Mouse (Mus musculus): Measurements from ENCODE around the gene Gtsf1. TPM values are rescaled to one million over a fixed set of nuclear protein-coding genes. Genes with fewer than 3 reads are reported as not detected.

Gtsf1 gene
- not detected in 2 replicates for polyA plus RNA-seq (2015; fragmentation: Nextera tagmentation; extraction: Ambion mirVana)

- H3K36me3 ChIP-seq (ENCODE audit: control insufficient read depth, insufficient read depth, low read length), result no peaks in the 10 kb centered on the region
- WGBS, result 94% methylated on average over 16 of the region's 16 CpGs
- no peak within 1 kb of the TSS for H3K9ac ChIP-seq (ENCODE audit: low read depth, low read length)
- no peaks in the 10 kb centered on the region for H3K4me1 ChIP-seq (ENCODE audit: control insufficient read depth, insufficient read depth, low read length)
- no peaks in the 10 kb centered on the region for H3K9me3 ChIP-seq (ENCODE audit: control insufficient read depth, low read length)
- no peak within 1 kb of the TSS for H3K27ac ChIP-seq (ENCODE audit: low read length)
- no peak within 1 kb of the TSS for H3K4me2 ChIP-seq (ENCODE audit: low read depth, low read length)
- no peaks in the 10 kb centered on the region for H3K27me3 ChIP-seq (replicated peaks; ENCODE audit: control insufficient read depth, insufficient read depth, low read length)
- H3K4me3 ChIP-seq (ENCODE audit: low read length), result no peak within 1 kb of the TSS
- ATAC-seq, result no peak
Measured at GRCm38 (mm10) chr15:103430241-103430640, at the start of gene Gtsf1. Gene Gtsf1, minus strand, starts transcription at chr15:103430470.

- ATAC-seq, result peak; percentile 93
Measured at GRCm38 (mm10) chr15:103479080-103479606, 48.9 kb upstream of the Gtsf1 start.

GRCm38 (mm10) chr15:103473769-103474168 lies 43.5 kb upstream of the Gtsf1 start:
- Histone ChIP-seq H3K27me3 (replicated peaks; ENCODE audit: control insufficient read depth, insufficient read depth, low read length) (no peaks in the 10 kb centered on the region), H3K36me3 (ENCODE audit: control insufficient read depth, insufficient read depth, low read length) (no peaks in the 10 kb centered on the region), H3K4me3 (ENCODE audit: low read length) (no peak overlapping the region), H3K9ac (ENCODE audit: low read depth, low read length) (no peak overlapping the region), H3K9me3 (ENCODE audit: control insufficient read depth, low read length) (no peaks in the 10 kb centered on the region), H3K4me2 (ENCODE audit: low read depth, low read length) (no peak overlapping the region), H3K4me1 (ENCODE audit: control insufficient read depth, insufficient read depth, low read length) (no peaks in the 10 kb centered on the region), H3K27ac (ENCODE audit: low read length) (no peak overlapping the region)
- ATAC-seq, result no peak
- WGBS, result 87% methylated on average over 5 of the region's 5 CpGs

More at GRCm38 (mm10) chr15:103479080-103479606, 48.9 kb upstream of the Gtsf1 start:
- no peak overlapping the region for H3K4me2 ChIP-seq (ENCODE audit: low read depth, low read length)
- no peak overlapping the region for H3K4me3 ChIP-seq (ENCODE audit: low read length)
- no peaks in the 10 kb centered on the region for H3K36me3 ChIP-seq (ENCODE audit: control insufficient read depth, insufficient read depth, low read length)
- no peaks in the 10 kb centered on the region for H3K9me3 ChIP-seq (ENCODE audit: control insufficient read depth, low read length)
- no peak overlapping the region; the same call in 1 of the 2 replicates for H3K27ac ChIP-seq (ENCODE audit: low read length)
- no peaks in the 10 kb centered on the region for H3K4me1 ChIP-seq (ENCODE audit: control insufficient read depth, insufficient read depth, low read length)
- no peaks in the 10 kb centered on the region for H3K27me3 ChIP-seq (replicated peaks; ENCODE audit: control insufficient read depth, insufficient read depth, low read length)
- no peak overlapping the region for H3K9ac ChIP-seq (ENCODE audit: low read depth, low read length)
- WGBS, result 48% methylated on average over 1 of the region's 1 CpGs

GRCm38 (mm10) chr15:103473182-103473581 lies 42.9 kb upstream of the Gtsf1 start:
- WGBS, result 89% methylated on average over 7 of the region's 7 CpGs
- H3K27me3 ChIP-seq (replicated peaks; ENCODE audit: control insufficient read depth, insufficient read depth, low read length), result no peaks in the 10 kb centered on the region
- H3K36me3 ChIP-seq (ENCODE audit: control insufficient read depth, insufficient read depth, low read length), result no peaks in the 10 kb centered on the region
- H3K27ac ChIP-seq (ENCODE audit: low read length), result no peak overlapping the region
- no peak overlapping the region for H3K4me3 ChIP-seq (ENCODE audit: low read length)
- no peaks in the 10 kb centered on the region for H3K4me1 ChIP-seq (ENCODE audit: control insufficient read depth, insufficient read depth, low read length)
- H3K9ac ChIP-seq (ENCODE audit: low read depth, low read length), result no peak overlapping the region
- no peak for ATAC-seq
- H3K4me2 ChIP-seq (ENCODE audit: low read depth, low read length), result no peak overlapping the region
- no peaks in the 10 kb centered on the region for H3K9me3 ChIP-seq (ENCODE audit: control insufficient read depth, low read length)

GRCm38 (mm10) chr15:103472265-103472664 lies 42.0 kb upstream of the Gtsf1 start:
- Histone ChIP-seq H3K9me3 (ENCODE audit: control insufficient read depth, low read length) (no peaks in the 10 kb centered on the region), H3K4me2 (ENCODE audit: low read depth, low read length) (no peak overlapping the region), H3K27me3 (replicated peaks; ENCODE audit: control insufficient read depth, insufficient read depth, low read length) (no peaks in the 10 kb centered on the region), H3K36me3 (ENCODE audit: control insufficient read depth, insufficient read depth, low read length) (no peaks in the 10 kb centered on the region), H3K27ac (ENCODE audit: low read length) (no peak overlapping the region), H3K4me1 (ENCODE audit: control insufficient read depth, insufficient read depth, low read length) (no peaks in the 10 kb centered on the region), H3K4me3 (ENCODE audit: low read length) (no peak overlapping the region), H3K9ac (ENCODE audit: low read depth, low read length) (no peak overlapping the region)
- ATAC-seq, result no peak
- 77% methylated on average over 3 of the region's 3 CpGs for WGBS

- Histone ChIP-seq H3K9ac (ENCODE audit: low read depth, low read length) (no peak overlapping the region), H3K27ac (ENCODE audit: low read length) (no peak overlapping the region), H3K4me3 (ENCODE audit: low read length) (no peak overlapping the region), H3K4me1 (ENCODE audit: control insufficient read depth, insufficient read depth, low read length) (no peaks in the 10 kb centered on the region), H3K27me3 (replicated peaks; ENCODE audit: control insufficient read depth, insufficient read depth, low read length) (no peaks in the 10 kb centered on the region), H3K36me3 (ENCODE audit: control insufficient read depth, insufficient read depth, low read length) (no peaks in the 10 kb centered on the region), H3K4me2 (ENCODE audit: low read depth, low read length) (no peak overlapping the region), H3K9me3 (ENCODE audit: control insufficient read depth, low read length) (no peaks in the 10 kb centered on the region)
- 79% methylated on average over 7 of the region's 7 CpGs for WGBS
- no peak for ATAC-seq
Measured at GRCm38 (mm10) chr15:103471488-103472194, 41.4 kb upstream of the Gtsf1 start.

- Histone ChIP-seq H3K4me1 (ENCODE audit: control insufficient read depth, insufficient read depth, low read length) (no peaks in the 10 kb centered on the region), H3K27me3 (replicated peaks; ENCODE audit: control insufficient read depth, insufficient read depth, low read length) (no peaks in the 10 kb centered on the region), H3K4me3 (ENCODE audit: low read length) (no peak overlapping the region), H3K9me3 (ENCODE audit: control insufficient read depth, low read length) (no peaks in the 10 kb centered on the region), H3K27ac (ENCODE audit: low read length) (no peak overlapping the region), H3K9ac (ENCODE audit: low read depth, low read length) (no peak overlapping the region), H3K36me3 (ENCODE audit: control insufficient read depth, insufficient read depth, low read length) (no peaks in the 10 kb centered on the region), H3K4me2 (ENCODE audit: low read depth, low read length) (no peak overlapping the region)
- WGBS, result 53% methylated on average over 7 of the region's 7 CpGs
- ATAC-seq, result no peak
Measured at GRCm38 (mm10) chr15:103462539-103463261, 32.4 kb upstream of the Gtsf1 start.

- no peak overlapping the region for H3K4me2 ChIP-seq (ENCODE audit: low read depth, low read length)
- WGBS, result 78% methylated on average over 6 of the region's 6 CpGs
- no peak overlapping the region for H3K4me3 ChIP-seq (ENCODE audit: low read length)
- H3K9ac ChIP-seq (ENCODE audit: low read depth, low read length), result no peak overlapping the region
- H3K4me1 ChIP-seq (ENCODE audit: control insufficient read depth, insufficient read depth, low read length), result no peaks in the 10 kb centered on the region
- no peaks in the 10 kb centered on the region for H3K27me3 ChIP-seq (replicated peaks; ENCODE audit: control insufficient read depth, insufficient read depth, low read length)
- no peaks in the 10 kb centered on the region for H3K9me3 ChIP-seq (ENCODE audit: control insufficient read depth, low read length)
- no peak for ATAC-seq
- no peaks in the 10 kb centered on the region for H3K36me3 ChIP-seq (ENCODE audit: control insufficient read depth, insufficient read depth, low read length)
- H3K27ac ChIP-seq (ENCODE audit: low read length), result no peak overlapping the region
Measured at GRCm38 (mm10) chr15:103454449-103454848, 24.2 kb upstream of the Gtsf1 start.

GRCm38 (mm10) chr15:103453551-103454218 lies 23.4 kb upstream of the Gtsf1 start, which contains the start of gene Nckap1l:
Gene Nckap1l, plus strand, starts transcription at chr15:103453794.
- Histone ChIP-seq H3K9ac (ENCODE audit: low read depth, low read length) (no peak within 1 kb of the TSS), H3K4me1 (ENCODE audit: control insufficient read depth, insufficient read depth, low read length) (no peaks in the 10 kb centered on the region), H3K4me2 (ENCODE audit: low read depth, low read length) (no peak within 1 kb of the TSS), H3K27ac (ENCODE audit: low read length) (no peak within 1 kb of the TSS), H3K9me3 (ENCODE audit: control insufficient read depth, low read length) (no peaks in the 10 kb centered on the region), H3K4me3 (ENCODE audit: low read length) (no peak within 1 kb of the TSS), H3K27me3 (replicated peaks; ENCODE audit: control insufficient read depth, insufficient read depth, low read length) (no peaks in the 10 kb centered on the region), H3K36me3 (ENCODE audit: control insufficient read depth, insufficient read depth, low read length) (no peaks in the 10 kb centered on the region)
- 85% methylated on average over 13 of the region's 13 CpGs for WGBS
- ATAC-seq, result no peak
